Mouse (Mus musculus) stomach, postnatal 0 days (tissue): Measurements from ENCODE around the gene Gnb1l. TPM values are rescaled to one million over a fixed set of nuclear protein-coding genes. Genes with fewer than 3 reads are reported as not detected.
A peak's percentile ranks its signal among the peaks of the same experiment; 100 is the strongest.

Experiments
- ATAC-seq: fragments of 200-750 bp; cut with Nextera tagmentation; 2 replicates; pipeline ENCODE4 v1.8.0; 2017; ENCODE audit not compliant: low FRiP score, low TSS enrichment
- DNase-seq: peaks from one replicate; pipeline ENCODE4 v3.0.0-alpha.2; 2016; ENCODE audit warnings: low spot score
- H3K27ac ChIP-seq: fragments of 300-500 bp; sonication (generic); replicated peaks from 2 replicates; pipeline ENCODE4 v1.5.1; 2014; ENCODE audit warnings: mild to moderate bottlenecking, control low read depth
- H3K27me3 ChIP-seq: fragments of 300-500 bp; sonication (generic); 2 replicates; pipeline ENCODE4 v1.6.1; 2014; ENCODE audit warnings: low read length; ENCODE audit not compliant: control insufficient read depth, insufficient read depth
- H3K36me3 ChIP-seq: fragments of 300-500 bp; sonication (generic); 2 replicates; pipeline ENCODE4 v1.6.1; 2014; ENCODE audit warnings: low read length, mixed read lengths; ENCODE audit not compliant: control insufficient read depth, insufficient read depth
- H3K4me1 ChIP-seq: fragments of 300-500 bp; sonication (generic); replicated peaks from 2 replicates; pipeline ENCODE4 v1.6.1; 2014; ENCODE audit warnings: antibody characterized with exemption; ENCODE audit not compliant: control insufficient read depth, insufficient read depth
- H3K4me2 ChIP-seq: fragments of 300-500 bp; sonication (generic); replicated peaks from 2 replicates; pipeline ENCODE4 v1.6.1; 2014; ENCODE audit warnings: low read depth, mild to moderate bottlenecking, control low read depth, moderate library complexity
- H3K4me3 ChIP-seq: fragments of 300-500 bp; sonication (generic); 2 replicates; pipeline ENCODE4 v1.5.1; 2014; ENCODE audit warnings: low read depth, low read length, control low read depth
- H3K9ac ChIP-seq: fragments of 300-500 bp; sonication (generic); 2 replicates; pipeline ENCODE4 v1.6.1; 2014; ENCODE audit warnings: mild to moderate bottlenecking, low read length, control low read depth, mixed read lengths
- H3K9me3 ChIP-seq: fragments of 300-500 bp; sonication (generic); 2 replicates; pipeline ENCODE4 v1.6.1; 2016; ENCODE audit warnings: low read length; ENCODE audit not compliant: control insufficient read depth
- CTCF ChIP-seq: IDR thresholded peaks from 2 replicates; pipeline ENCODE4 v1.5.1; 2016; ENCODE audit warnings: antibody characterized with exemption, low read depth, mild to moderate bottlenecking, moderate library complexity
- EP300 ChIP-seq: optimal IDR thresholded peaks from 2 replicates; pipeline ENCODE3; 2016; ENCODE audit warnings: antibody characterized with exemption
- WGBS: fragments of 180-500 bp; shearing (Covaris S2); extraction: QIAGEN DNeasy Blood & Tissue Kit; methylation state at CpG from one replicate; pipeline ENCODE4 v1.1.7; 2014; 5-methylcytosine and 5-hydroxymethylcytosine counted together
- polyA plus RNA-seq: library from polyadenylated mRNA; unstranded; fragments of >200 nt; fragmentation: Nextera tagmentation; extraction: Ambion mirVana; gene quantifications from 2 replicates; pipeline ENCODE4 v1.2.1, GENCODE M21; 2015

Gene Gnb1l
- polyA plus RNA-seq, 1 experiment from 2014 or later, result 9.0 TPM

- H3K27ac ChIP-seq, result no peak overlapping the region
- H3K4me1 ChIP-seq, result peaks cover 9% of the 10 kb centered on the region
- peak overlapping the region; percentile 42 for H3K4me2 ChIP-seq
- H3K4me3 ChIP-seq, result peak overlapping the region; percentile 22
- H3K9ac ChIP-seq, result no peak overlapping the region
- ATAC-seq (no peak), DNase-seq (peak; percentile 31)
- H3K36me3 ChIP-seq, result no peaks in the 10 kb centered on the region
- H3K27me3 ChIP-seq, result peaks cover 27% of the 10 kb centered on the region
- H3K9me3 ChIP-seq, result no peaks in the 10 kb centered on the region
- 6% methylated on average over 58 of the region's 59 CpGs for WGBS
- TF ChIP-seq CTCF (peak; percentile 62), EP300 (no peak)
Observed at GRCm38 (mm10) chr16:18591047-18592018, 92.8 kb downstream of the Gnb1l start.

GRCm38 (mm10) chr16:18593930-18594329, 95.4 kb downstream of the Gnb1l start:
- no peaks in the 10 kb centered on the region for H3K9me3 ChIP-seq
- H3K9ac ChIP-seq, result no peak overlapping the region
- TF ChIP-seq EP300, result no peak
- ATAC-seq (no peak), DNase-seq (no peak)
- no peak overlapping the region for H3K4me3 ChIP-seq
- 76% methylated on average over 2 of the region's 2 CpGs for WGBS
- no peaks in the 10 kb centered on the region for H3K36me3 ChIP-seq
- peaks cover 6% of the 10 kb centered on the region for H3K4me1 ChIP-seq
- no peak overlapping the region for H3K4me2 ChIP-seq
- H3K27ac ChIP-seq, result no peak overlapping the region
- H3K27me3 ChIP-seq, result peaks cover 12% of the 10 kb centered on the region; the same call in 1 of the 2 replicates

GRCm38 (mm10) chr16:18596255-18596654, 97.7 kb downstream of the Gnb1l start:
- 58% methylated on average over 5 of the region's 5 CpGs for WGBS
- no peaks in the 10 kb centered on the region for H3K36me3 ChIP-seq
- no peaks in the 10 kb centered on the region for H3K27me3 ChIP-seq
- DNase-seq, result no peak
- H3K27ac ChIP-seq, result no peak overlapping the region
- H3K4me1 ChIP-seq, result peaks cover 5% of the 10 kb centered on the region
- no peak overlapping the region for H3K4me3 ChIP-seq
- no peak overlapping the region for H3K9ac ChIP-seq
- TF ChIP-seq EP300 (no peak), CTCF (no peak)
- no peak for ATAC-seq
- H3K4me2 ChIP-seq, result no peak overlapping the region
- no peaks in the 10 kb centered on the region for H3K9me3 ChIP-seq

- no peak overlapping the region for H3K27ac ChIP-seq
- TF ChIP-seq CTCF (no peak), EP300 (no peak)
- H3K27me3 ChIP-seq, result no peaks in the 10 kb centered on the region
- H3K4me2 ChIP-seq, result no peak overlapping the region
- ATAC-seq (no peak), DNase-seq (no peak)
- 59% methylated on average over 3 of the region's 3 CpGs for WGBS
- no peaks in the 10 kb centered on the region for H3K4me1 ChIP-seq
- no peak overlapping the region for H3K4me3 ChIP-seq
- no peaks in the 10 kb centered on the region for H3K9me3 ChIP-seq
- no peak overlapping the region for H3K9ac ChIP-seq
- no peaks in the 10 kb centered on the region for H3K36me3 ChIP-seq
Observed at GRCm38 (mm10) chr16:18598006-18598405, 99.5 kb downstream of the Gnb1l start.

GRCm38 (mm10) chr16:18601447-18601846, 102.9 kb downstream of the Gnb1l start:
- 41% methylated on average over 7 of the region's 7 CpGs for WGBS
- Histone ChIP-seq H3K4me2 (no peak overlapping the region), H3K9me3 (no peaks in the 10 kb centered on the region), H3K27me3 (no peaks in the 10 kb centered on the region), H3K4me1 (no peaks in the 10 kb centered on the region), H3K4me3 (no peak overlapping the region), H3K9ac (no peak overlapping the region), H3K36me3 (no peaks in the 10 kb centered on the region), H3K27ac (no peak overlapping the region)
- DNase-seq, result no peak
- ATAC-seq, result no peak
- TF ChIP-seq CTCF (no peak), EP300 (no peak)

- Histone ChIP-seq H3K9me3 (no peaks in the 10 kb centered on the region), H3K4me3 (no peak overlapping the region), H3K4me2 (no peak overlapping the region), H3K27me3 (no peaks in the 10 kb centered on the region), H3K4me1 (no peaks in the 10 kb centered on the region), H3K36me3 (no peaks in the 10 kb centered on the region), H3K27ac (no peak overlapping the region), H3K9ac (no peak overlapping the region)
- ATAC-seq, result peak; percentile 24; the same call in 1 of the 2 replicates
- no peak for TF ChIP-seq CTCF
- TF ChIP-seq EP300, result no peak
- 53% methylated on average over 8 of the region's 8 CpGs for WGBS
- DNase-seq, result no peak
Observed at GRCm38 (mm10) chr16:18604267-18604701, 105.8 kb downstream of the Gnb1l start.
